Mouse (Mus musculus) midbrain, embryonic 10.5 days (tissue): Measurements from ENCODE around the gene Dgkg. TPM values are rescaled to one million over a fixed set of nuclear protein-coding genes. Genes with fewer than 3 reads are reported as not detected.

Experiments used
- DNase-seq: peaks from one replicate; pipeline ENCODE4 v3.0.0-alpha.2; 2017; ENCODE audit warnings: low spot score
- H3K27ac ChIP-seq: fragments of 300-500 bp; sonication (generic); replicated peaks from 2 replicates; pipeline ENCODE4 v1.5.1; 2016; ENCODE audit warnings: mild to moderate bottlenecking
- H3K27me3 ChIP-seq: fragments of 300-500 bp; sonication (generic); 2 replicates; pipeline ENCODE4 v1.6.1; 2016; ENCODE audit warnings: low read depth, mild to moderate bottlenecking; ENCODE audit not compliant: poor library complexity, severe bottlenecking
- H3K36me3 ChIP-seq: fragments of 300-500 bp; sonication (generic); 2 replicates; pipeline ENCODE4 v1.6.1; 2016; ENCODE audit warnings: mild to moderate bottlenecking, moderate library complexity
- H3K4me1 ChIP-seq: fragments of 300-500 bp; sonication (generic); 2 replicates; pipeline ENCODE4 v1.6.1; 2016
- H3K4me3 ChIP-seq: fragments of 300-500 bp; sonication (generic); 2 replicates; pipeline ENCODE4 v1.5.1; 2016; ENCODE audit warnings: mild to moderate bottlenecking, moderate library complexity
- H3K9me3 ChIP-seq: fragments of 300-500 bp; sonication (generic); replicated peaks from 2 replicates; pipeline ENCODE4 v1.6.1; 2016; ENCODE audit warnings: mild to moderate bottlenecking
- WGBS: fragments of 180-500 bp; shearing (Covaris S2); methylation state at CpG from one replicate; pipeline ENCODE4 v1.1.7; 2016; 5-methylcytosine and 5-hydroxymethylcytosine counted together
- polyA plus RNA-seq: library from polyadenylated mRNA; unstranded; fragments of >200 nt; fragmentation: Nextera tagmentation; extraction: Ambion mirVana; gene quantifications from 2 replicates; pipeline ENCODE4 v1.2.1, GENCODE M21; 2016

Gene Dgkg
- polyA plus RNA-seq, 1 experiment from 2014 or later, result 0.07 TPM

- H3K27ac ChIP-seq, result no peak overlapping the region
- H3K27me3 ChIP-seq, result no peaks in the 10 kb centered on the region
- H3K4me3 ChIP-seq, result no peak overlapping the region
- no peak for DNase-seq
- no peaks in the 10 kb centered on the region for H3K36me3 ChIP-seq
- 84% methylated on average over 3 of the region's 3 CpGs for WGBS
- no peaks in the 10 kb centered on the region for H3K4me1 ChIP-seq
- H3K9me3 ChIP-seq, result no peaks in the 10 kb centered on the region
Measured at GRCm38 (mm10) chr16:22462220-22462619, 194.8 kb downstream of the Dgkg start.

GRCm38 (mm10) chr16:22461728-22462127, 195.3 kb downstream of the Dgkg start:
- no peak overlapping the region for H3K27ac ChIP-seq
- 85% methylated on average over 6 of the region's 6 CpGs for WGBS
- DNase-seq, result no peak

GRCm38 (mm10) chr16:22460960-22461359, 196.1 kb downstream of the Dgkg start:
- H3K36me3 ChIP-seq, result no peaks in the 10 kb centered on the region
- WGBS, result 89% methylated on average over 1 of the region's 1 CpGs
- no peak for DNase-seq
- H3K4me3 ChIP-seq, result no peak overlapping the region
- H3K9me3 ChIP-seq, result no peaks in the 10 kb centered on the region
- no peaks in the 10 kb centered on the region for H3K4me1 ChIP-seq
- no peak overlapping the region for H3K27ac ChIP-seq
- no peaks in the 10 kb centered on the region for H3K27me3 ChIP-seq

More at GRCm38 (mm10) chr16:22461728-22462127, 195.3 kb downstream of the Dgkg start:
- Histone ChIP-seq H3K4me1 (no peaks in the 10 kb centered on the region), H3K9me3 (no peaks in the 10 kb centered on the region), H3K36me3 (no peaks in the 10 kb centered on the region), H3K4me3 (no peak overlapping the region), H3K27me3 (no peaks in the 10 kb centered on the region)

- WGBS, result 82% methylated on average over 9 of the region's 9 CpGs
- Histone ChIP-seq H3K4me1 (peaks cover 4% of the 10 kb centered on the region; the same call in 1 of the 2 replicates), H3K9me3 (no peaks in the 10 kb centered on the region), H3K4me3 (no peak overlapping the region), H3K27ac (no peak overlapping the region), H3K27me3 (no peaks in the 10 kb centered on the region; the same call in 1 of the 2 replicates), H3K36me3 (no peaks in the 10 kb centered on the region)
- DNase-seq, result no peak
Measured at GRCm38 (mm10) chr16:22452082-22452481, 204.9 kb downstream of the Dgkg start.

GRCm38 (mm10) chr16:22448093-22448492, 208.9 kb downstream of the Dgkg start:
- peaks cover 5% of the 10 kb centered on the region for H3K4me1 ChIP-seq
- H3K27me3 ChIP-seq, result peaks cover 21% of the 10 kb centered on the region
- 89% methylated on average over 6 of the region's 6 CpGs for WGBS
- no peak overlapping the region for H3K4me3 ChIP-seq
- H3K9me3 ChIP-seq, result no peaks in the 10 kb centered on the region
- no peaks in the 10 kb centered on the region for H3K36me3 ChIP-seq
- no peak for DNase-seq
- H3K27ac ChIP-seq, result no peak overlapping the region

- no peak overlapping the region for H3K27ac ChIP-seq
- WGBS, result 73% methylated on average over 6 of the region's 6 CpGs
- no peak for DNase-seq
Measured at GRCm38 (mm10) chr16:22444786-22445185, 212.2 kb downstream of the Dgkg start.

GRCm38 (mm10) chr16:22442202-22442601, 214.8 kb downstream of the Dgkg start:
- no peak overlapping the region for H3K4me3 ChIP-seq
- no peak for DNase-seq
- H3K36me3 ChIP-seq, result no peaks in the 10 kb centered on the region
- no peak overlapping the region for H3K27ac ChIP-seq
- peaks cover 63% of the 10 kb centered on the region for H3K27me3 ChIP-seq
- no peaks in the 10 kb centered on the region for H3K9me3 ChIP-seq
- H3K4me1 ChIP-seq, result peaks cover 46% of the 10 kb centered on the region
- WGBS, result 16% methylated on average over 7 of the region's 7 CpGs

More at GRCm38 (mm10) chr16:22444786-22445185, 212.2 kb downstream of the Dgkg start:
- no peak overlapping the region for H3K4me3 ChIP-seq
- H3K36me3 ChIP-seq, result no peaks in the 10 kb centered on the region
- H3K27me3 ChIP-seq, result peaks cover 53% of the 10 kb centered on the region
- no peaks in the 10 kb centered on the region for H3K9me3 ChIP-seq
- H3K4me1 ChIP-seq, result peaks cover 29% of the 10 kb centered on the region

- H3K9me3 ChIP-seq, result no peaks in the 10 kb centered on the region
- H3K27me3 ChIP-seq, result peaks cover 72% of the 10 kb centered on the region
- 83% methylated on average over 4 of the region's 4 CpGs for WGBS
- no peaks in the 10 kb centered on the region for H3K36me3 ChIP-seq
- H3K4me3 ChIP-seq, result no peak overlapping the region
- DNase-seq, result no peak
- H3K27ac ChIP-seq, result no peak overlapping the region
- H3K4me1 ChIP-seq, result peaks cover 48% of the 10 kb centered on the region
Measured at GRCm38 (mm10) chr16:22441317-22441716, 215.7 kb downstream of the Dgkg start.

- Histone ChIP-seq H3K27me3 (peaks cover 83% of the 10 kb centered on the region), H3K36me3 (no peaks in the 10 kb centered on the region), H3K4me3 (peak overlapping the region; percentile 87), H3K4me1 (peaks cover 50% of the 10 kb centered on the region), H3K9me3 (no peaks in the 10 kb centered on the region), H3K27ac (peak overlapping the region; percentile 73)
- peak; percentile 65 for DNase-seq
- WGBS, result 0% methylated on average over 18 of the region's 18 CpGs
Measured at GRCm38 (mm10) chr16:22440269-22440668, 216.8 kb downstream of the Dgkg start.

- H3K27me3 ChIP-seq, result peaks cover 84% of the 10 kb centered on the region
Measured at GRCm38 (mm10) chr16:22439499-22440177, 217.4 kb downstream of the Dgkg start, which contains the start of gene Etv5. Gene Etv5, minus strand, starts transcription at chr16:22439719.

GRCm38 (mm10) chr16:22438441-22439373, 218.3 kb downstream of the Dgkg start:
- no peaks in the 10 kb centered on the region for H3K36me3 ChIP-seq
- peaks cover 77% of the 10 kb centered on the region for H3K27me3 ChIP-seq
- DNase-seq, result peak; percentile 91
- peak overlapping the region; percentile 88 for H3K27ac ChIP-seq
- peak overlapping the region; percentile 87 for H3K4me3 ChIP-seq
- no peaks in the 10 kb centered on the region for H3K9me3 ChIP-seq
- WGBS, result under 1% methylated on average over 59 of the region's 59 CpGs
- peaks cover 61% of the 10 kb centered on the region for H3K4me1 ChIP-seq

More at GRCm38 (mm10) chr16:22439499-22440177, 217.4 kb downstream of the Dgkg start, which contains the start of gene Etv5:
- Histone ChIP-seq H3K36me3 (no peaks in the 10 kb centered on the region), H3K4me1 (peaks cover 56% of the 10 kb centered on the region), H3K4me3 (peak within 1 kb of the TSS; percentile 87), H3K27ac (peak within 1 kb of the TSS; percentile 88), H3K9me3 (no peaks in the 10 kb centered on the region)
- DNase-seq, result peak; percentile 99
- WGBS, result under 1% methylated on average over 63 of the region's 63 CpGs

- 42% methylated on average over 6 of the region's 6 CpGs for WGBS
- H3K9me3 ChIP-seq, result no peaks in the 10 kb centered on the region
- DNase-seq, result no peak
- H3K4me3 ChIP-seq, result no peak overlapping the region
- peaks cover 54% of the 10 kb centered on the region for H3K4me1 ChIP-seq
- peaks cover 3% of the 10 kb centered on the region; the same call in 1 of the 2 replicates for H3K36me3 ChIP-seq
- H3K27ac ChIP-seq, result no peak overlapping the region
- peaks cover 73% of the 10 kb centered on the region for H3K27me3 ChIP-seq
Measured at GRCm38 (mm10) chr16:22436106-22436505, 220.9 kb downstream of the Dgkg start.
